Mouse (Mus musculus) testis, postnatal 10 days (tissue): ENCODE measurements around the gene Gm2026.
"Not testable (repeated sequence)": the region's sequence is repeated elsewhere in the genome, so short reads cannot be mapped to it uniquely, and the experiment has no call there.

Source experiments
- DNase-seq: peaks from one replicate; pipeline ENCODE4 v3.0.0; 2021; ENCODE audit warnings: low spot score

Gene Gm2026

GRCm38 (mm10) chr2:175965031-175965430 is at the start of gene Gm2026:
Gm2026 (plus strand) TSS chr2:175965331.
- not testable (repeated sequence) for DNase-seq

DNA sequence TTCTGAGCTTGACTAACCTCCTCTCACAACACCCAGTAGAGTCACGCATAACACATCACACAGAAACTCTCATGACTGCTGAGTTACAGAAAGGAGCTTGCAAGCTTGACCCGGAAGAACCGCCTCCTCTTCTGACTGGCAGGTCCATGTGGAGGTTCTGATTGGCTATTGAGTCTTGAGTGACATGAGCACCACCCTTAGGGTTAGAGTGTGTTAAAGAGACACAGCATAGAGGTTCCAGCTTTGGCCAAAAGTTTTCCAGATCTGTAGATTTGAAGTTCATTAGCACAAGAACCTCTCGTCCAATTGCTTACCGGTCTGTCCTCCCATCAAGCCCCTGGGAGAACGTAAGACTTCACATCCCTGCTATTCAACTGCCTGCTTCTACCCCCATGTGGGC is 34.1 kb upstream of the Gm2026 start, which contains the start of gene Zfp966:
Gene Zfp966 (minus strand): TSS at position 101 of the 400 bp plus-strand sequence.
- not testable (repeated sequence) for DNase-seq
